Mouse (Mus musculus) urinary bladder, postnatal 25 days (tissue): ENCODE results near the gene Cacna1b.

Source experiments
- DNase-seq: peaks from one replicate; pipeline ENCODE4 v3.0.0; 2022; ENCODE audit warnings: low spot score

The Cacna1b gene

DNA sequence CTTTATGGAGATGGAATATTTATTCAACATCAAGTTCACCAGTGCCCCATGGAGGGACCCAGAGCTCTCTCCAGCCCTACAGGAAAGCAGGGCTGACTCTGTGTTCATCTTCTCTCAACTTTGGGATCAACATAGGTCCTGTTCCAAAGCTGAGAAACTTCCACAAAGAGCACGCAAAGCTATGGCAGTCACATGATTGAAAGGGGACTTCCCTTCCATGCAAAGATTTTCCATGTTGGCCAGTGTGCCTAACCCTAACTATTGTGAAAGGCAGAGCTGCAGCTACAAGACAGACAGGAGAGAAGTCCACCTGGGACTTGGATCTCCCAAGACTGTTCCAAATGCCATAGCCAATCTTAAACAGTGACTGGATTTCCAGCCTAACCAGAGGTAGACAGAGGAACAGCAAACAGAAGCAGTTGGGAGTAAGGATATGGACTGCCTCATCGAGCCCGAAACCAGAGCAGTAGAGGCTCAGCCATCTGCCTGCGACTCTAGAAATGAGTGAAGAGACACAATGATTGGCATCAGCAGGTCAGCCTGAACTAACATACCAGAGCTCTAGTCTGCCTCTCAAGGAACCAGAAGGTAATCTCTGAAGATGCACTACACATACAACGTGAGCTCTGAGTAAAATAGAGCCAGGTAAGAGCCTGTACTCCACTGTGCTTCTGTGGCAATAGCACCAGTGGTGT, 116.4 kb downstream of the Cacna1b start:
- DNase-seq: no peak

GRCm38 (mm10) chr2:24642834-24643233, 120.1 kb downstream of the Cacna1b start:
- no peak for DNase-seq

DNA sequence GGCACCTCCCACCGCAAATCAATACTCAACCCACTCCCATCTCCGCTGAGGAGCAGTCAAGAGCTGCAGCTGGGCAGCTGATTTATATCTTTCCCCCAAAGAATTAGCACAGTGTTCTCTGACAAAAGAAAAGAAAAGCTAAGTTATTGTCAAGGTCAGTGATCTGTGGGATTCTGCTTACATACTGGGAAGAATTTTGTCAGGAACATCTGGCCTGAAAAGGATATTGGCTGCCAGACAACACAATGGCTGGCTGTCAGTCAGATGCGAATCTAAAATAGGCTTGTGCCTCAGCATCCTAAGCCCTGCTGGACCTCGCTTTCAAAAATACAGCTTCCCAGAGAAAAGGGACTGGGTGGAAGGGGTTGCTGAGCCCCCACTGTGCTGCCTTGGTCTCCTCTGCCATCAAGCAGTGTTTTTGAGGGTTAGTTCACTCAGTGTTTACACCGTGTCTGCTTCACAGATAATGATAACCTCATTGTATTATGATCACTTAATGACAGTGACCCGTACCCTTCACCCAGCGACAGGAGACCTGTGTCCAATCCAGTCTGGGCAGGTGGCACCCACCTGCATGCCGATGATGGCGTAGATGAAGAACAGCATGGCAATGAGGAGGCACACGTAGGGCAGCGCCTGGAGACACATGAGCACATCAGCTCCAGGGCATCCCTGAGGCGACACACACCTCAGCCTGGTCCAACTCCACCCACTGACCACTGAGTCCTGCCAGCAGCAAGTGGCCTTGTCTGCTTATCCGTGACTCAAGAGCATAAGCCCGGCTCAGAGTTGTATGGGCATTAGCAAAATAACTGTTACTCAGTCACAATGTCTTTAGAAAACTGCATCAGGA, 124.6 kb downstream of the Cacna1b start:
- DNase-seq: no peak

- no peak for DNase-seq
Observed at GRCm38 (mm10) chr2:24633645-24634044, 129.3 kb downstream of the Cacna1b start.

DNA sequence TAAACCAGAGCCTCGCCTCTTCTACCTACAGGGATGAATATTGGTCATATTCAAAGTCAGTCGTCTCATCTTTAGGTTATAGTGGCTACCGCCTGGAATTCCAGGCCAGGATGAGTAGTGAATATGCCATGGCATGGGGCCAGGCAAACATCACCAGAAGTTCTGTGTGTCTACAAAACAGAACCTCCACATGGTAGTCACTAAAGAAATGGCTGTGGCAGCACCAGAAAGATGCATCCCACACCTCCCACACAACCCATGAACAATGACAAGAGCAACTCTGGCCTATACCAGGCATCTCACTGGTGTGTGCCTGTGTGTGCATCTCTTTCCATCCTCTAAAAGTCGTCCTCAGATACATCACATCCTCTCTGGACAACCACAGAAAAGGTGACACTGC, 145.8 kb downstream of the Cacna1b start:
- no peak for DNase-seq

GRCm38 (mm10) chr2:24609789-24610188, 153.2 kb downstream of the Cacna1b start:
- DNase-seq: no peak

DNA sequence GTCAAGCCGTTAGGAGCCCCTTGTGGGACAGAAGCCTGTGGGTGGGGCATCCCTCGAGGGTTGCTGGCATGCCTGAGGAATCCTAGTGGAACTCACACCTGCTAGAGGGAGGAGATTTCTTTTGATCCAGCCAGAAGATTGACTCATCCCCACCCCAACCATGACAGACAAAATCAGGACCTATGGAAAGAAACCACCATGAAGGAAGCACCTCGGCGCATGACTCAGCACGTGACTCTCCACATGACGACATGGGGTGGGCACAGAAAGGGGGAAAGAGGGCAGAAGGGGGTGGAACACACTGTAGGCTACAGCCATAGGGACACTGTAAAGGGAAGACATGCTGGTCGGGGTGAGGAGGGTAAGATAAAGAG, 154.2 kb downstream of the Cacna1b start:
- DNase-seq: no peak

- no peak for DNase-seq
Observed at GRCm38 (mm10) chr2:24607905-24608764, 154.8 kb downstream of the Cacna1b start.

DNA sequence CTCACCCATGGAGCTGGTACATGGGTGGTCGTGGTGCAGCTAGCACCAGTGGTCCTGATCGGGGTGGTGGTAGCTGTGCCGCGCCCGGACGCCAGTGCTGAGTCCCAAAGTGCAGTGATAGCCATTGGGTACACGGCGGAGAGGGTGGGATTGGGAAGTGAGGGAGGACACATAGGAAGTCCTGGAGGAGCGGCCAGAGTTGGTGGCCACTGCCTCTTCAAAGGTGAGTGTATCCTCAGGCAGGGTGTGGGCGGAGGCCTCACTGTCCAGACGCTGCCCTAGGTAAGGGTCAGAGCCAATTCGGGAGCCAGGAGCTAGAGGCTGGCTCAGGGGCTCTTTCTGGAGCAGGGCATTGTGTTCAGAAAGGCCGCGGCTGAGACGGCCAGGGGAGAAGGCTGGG, 156.4 kb downstream of the Cacna1b start:
- DNase-seq: no peak

- DNase-seq: no peak
Observed at GRCm38 (mm10) chr2:24605096-24605495, 157.9 kb downstream of the Cacna1b start.

DNA sequence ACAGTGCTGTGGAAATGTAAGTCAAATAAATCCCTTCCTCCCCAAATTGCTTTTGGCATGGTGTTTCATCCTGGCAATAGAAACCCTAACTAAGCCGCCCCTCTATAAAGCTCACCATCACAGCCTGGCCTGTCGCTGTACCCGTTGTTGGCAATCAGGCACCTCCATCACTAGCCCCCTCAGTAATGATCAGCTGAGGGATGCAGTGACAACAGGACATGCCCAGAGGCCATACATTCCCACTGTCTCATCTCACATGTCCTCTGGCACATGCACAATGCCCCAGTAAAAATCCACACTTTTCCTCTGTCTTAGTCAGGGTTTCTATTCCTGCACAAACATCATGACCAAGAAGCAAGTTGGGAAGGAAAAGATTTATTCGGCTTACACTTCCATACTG, 173.5 kb downstream of the Cacna1b start:
- DNase-seq: no peak

DNA sequence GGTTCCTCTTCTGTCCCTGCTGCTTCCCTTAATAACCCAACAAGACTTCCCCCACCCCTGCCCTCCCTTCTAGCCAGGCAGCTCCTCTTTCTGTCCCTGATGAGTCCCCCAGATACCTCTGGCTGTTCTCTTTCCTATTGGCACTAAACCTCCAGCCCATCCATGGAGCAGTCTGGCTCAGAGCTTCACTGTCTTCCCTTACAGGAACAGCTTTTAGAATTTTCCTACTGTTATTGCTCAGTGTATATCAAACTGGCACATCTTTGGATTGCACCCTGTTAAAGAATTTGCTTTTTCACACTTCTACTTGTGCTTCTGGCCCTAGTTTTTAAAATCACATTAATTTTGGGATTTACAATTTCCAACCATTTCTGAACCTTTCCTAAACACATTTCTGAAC, 175.0 kb downstream of the Cacna1b start:
- DNase-seq: no peak

GRCm38 (mm10) chr2:24574616-24575015, 188.3 kb downstream of the Cacna1b start:
- DNase-seq: peak; percentile 43

DNA sequence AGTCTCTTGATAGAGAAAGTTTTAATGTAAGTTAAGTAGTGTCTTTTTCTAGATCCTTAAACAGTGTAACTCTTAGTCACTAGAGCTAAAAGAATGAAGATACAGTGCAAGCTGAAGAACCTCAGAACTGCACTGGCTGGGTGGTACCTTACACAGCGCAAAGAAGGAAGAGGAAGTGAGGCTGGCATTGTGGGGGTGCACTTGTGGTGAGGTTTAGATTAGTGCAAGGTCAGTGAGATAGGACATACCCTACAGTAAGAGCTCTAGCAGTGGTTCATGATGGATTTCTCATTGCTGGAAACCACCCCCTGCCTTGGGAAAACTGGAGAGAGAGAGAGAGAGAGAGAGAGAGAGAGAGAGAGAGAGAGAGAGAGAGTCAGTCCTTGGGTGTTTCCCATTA, 192.0 kb downstream of the Cacna1b start:
- no peak for DNase-seq

DNA sequence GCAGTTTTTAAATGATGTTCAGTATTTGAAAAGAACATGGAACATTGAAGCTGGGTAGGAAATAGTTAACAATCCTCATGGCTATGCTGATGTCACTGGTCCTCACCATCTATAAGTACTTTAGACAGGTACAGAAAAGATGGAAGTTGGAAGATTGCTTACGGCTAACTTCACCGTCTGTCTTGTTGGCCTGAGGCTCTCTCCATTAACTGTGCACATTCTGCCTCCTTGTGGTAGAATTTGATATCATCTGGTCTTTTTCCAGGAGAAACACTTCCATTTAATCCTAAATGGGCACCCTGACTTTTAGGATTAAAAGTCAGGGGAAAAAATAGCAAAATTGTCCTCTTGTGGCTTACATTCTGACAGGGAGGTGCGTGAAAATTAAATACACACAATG, 194.4 kb downstream of the Cacna1b start:
- DNase-seq: peak; percentile 17

DNA sequence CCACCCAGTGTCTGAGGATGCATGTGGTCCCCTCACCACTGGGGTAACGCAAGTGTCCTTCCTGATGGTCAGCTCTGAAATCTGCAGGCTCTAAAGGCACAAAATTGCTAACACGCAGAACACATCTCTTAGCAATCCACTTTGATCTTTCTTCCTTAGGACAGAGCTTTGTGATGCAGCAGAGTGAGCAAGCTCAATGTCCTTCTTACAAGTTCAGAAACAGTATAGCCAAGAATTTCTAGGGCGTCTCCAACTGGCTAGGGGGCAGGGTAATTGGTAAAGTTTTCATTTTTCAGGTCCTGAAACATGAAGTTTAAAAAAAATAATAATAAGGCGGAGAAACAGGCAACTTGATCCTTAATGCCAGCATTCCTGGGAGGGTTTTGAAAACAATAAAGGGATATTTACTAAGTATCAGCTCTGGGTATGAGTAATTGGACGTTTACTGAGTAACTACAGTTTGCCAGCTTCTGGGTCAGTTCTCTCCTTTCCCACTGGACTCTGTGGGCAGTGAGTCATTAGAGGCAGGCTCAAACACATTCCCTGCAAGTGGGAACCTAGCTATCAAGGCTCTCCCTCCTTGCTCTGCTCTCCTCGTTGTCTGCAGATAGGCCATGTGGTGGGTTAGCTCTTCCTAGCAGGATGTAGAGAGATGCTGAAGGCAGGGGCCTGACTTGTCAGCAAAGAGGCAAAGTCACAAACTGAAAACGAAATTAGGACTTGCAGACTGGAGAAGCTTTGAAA, 200.2 kb downstream of the Cacna1b start:
- peak; percentile 60 for DNase-seq

DNA sequence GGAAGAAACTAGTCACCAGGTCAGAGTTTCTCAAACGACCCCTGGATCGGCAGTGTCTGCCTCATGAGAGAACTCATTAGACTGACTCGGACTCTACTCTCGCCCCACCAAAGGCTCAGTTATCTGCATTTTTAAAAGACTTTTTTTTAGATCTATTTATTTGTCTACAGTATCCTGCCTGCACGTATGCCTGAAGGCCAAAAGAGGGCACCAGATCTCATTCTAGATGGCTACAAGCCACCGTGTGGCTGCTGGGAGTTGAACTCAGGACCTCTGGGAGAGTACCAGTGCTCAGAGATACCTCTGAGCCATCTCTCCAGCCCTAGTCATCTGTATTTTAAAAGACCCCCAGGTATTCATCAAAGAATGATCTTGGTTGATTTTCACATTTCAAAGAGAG, 201.0 kb downstream of the Cacna1b start:
- no peak for DNase-seq

DNA sequence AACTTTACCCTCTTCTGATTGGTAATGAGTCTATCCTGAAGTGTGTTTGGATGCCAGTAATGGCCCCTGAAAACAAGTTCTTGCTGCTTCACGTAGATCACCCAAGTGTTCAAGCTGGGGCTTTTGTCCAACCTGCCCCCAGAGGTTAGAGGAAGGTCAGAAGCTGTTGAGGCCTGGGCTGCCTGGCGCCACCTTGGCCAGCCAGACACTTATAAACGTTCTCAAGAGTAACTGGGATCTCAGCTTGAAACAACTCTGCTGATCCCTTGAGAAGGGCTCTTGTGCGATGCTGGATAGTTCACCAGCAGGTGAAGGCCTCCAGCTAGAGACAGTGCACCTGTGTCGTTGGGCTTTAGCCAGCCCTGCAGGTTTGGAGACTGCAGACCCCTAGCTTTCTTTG, 202.8 kb downstream of the Cacna1b start:
- DNase-seq: no peak

- DNase-seq: no peak
Observed at GRCm38 (mm10) chr2:24556347-24556746, 206.6 kb downstream of the Cacna1b start.

- DNase-seq: no peak
Observed at GRCm38 (mm10) chr2:24553962-24554361, 209.0 kb downstream of the Cacna1b start.
